Mouse (Mus musculus) bone marrow, adult 2 months (tissue): ENCODE results near the gene Myh7b.

Source experiments
- CTCF ChIP-seq: fragments of 200-500 bp; IDR thresholded peaks from 2 replicates; pipeline ENCODE4 v1.5.1; 2011; ENCODE audit warnings: low read length, control low read depth; ENCODE audit not compliant: control insufficient read depth, insufficient read depth
- POLR2A ChIP-seq: fragments of 200-500 bp; IDR thresholded peaks from 2 replicates; pipeline ENCODE4 v1.6.1; 2011; ENCODE audit warnings: low read depth, mild to moderate bottlenecking, control low read depth, low read length, borderline replicate concordance; ENCODE audit not compliant: control insufficient read depth

DNA sequence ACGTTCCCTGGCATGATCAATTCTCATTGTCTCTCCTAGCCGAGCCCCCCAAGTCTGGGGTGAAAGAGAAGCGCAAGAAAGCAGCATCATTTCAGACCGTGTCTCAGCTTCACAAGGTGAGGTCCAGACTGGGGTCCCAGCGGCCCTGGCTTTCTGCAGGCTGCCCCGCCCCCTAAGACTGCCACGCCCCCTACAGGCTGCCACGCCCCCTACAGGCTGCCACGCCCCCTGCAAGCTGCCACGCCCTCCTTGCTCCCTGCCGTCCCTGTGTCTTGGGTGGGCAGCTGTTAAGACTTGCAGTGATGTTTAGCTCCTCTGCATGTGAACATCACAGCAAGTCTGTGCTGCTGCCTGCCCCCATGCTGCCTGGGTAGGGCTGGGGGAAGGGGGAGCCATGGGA lies 11.6 kb downstream of the Myh7b start:
- TF ChIP-seq POLR2A (no peak), CTCF (no peak)
